Mouse (Mus musculus): ENCODE results near the gene Ccdc38. TPM values are rescaled to one million over a fixed set of nuclear protein-coding genes. Genes with fewer than 3 reads are reported as not detected.

Ccdc38 gene
- total RNA-seq, 4 experiments from 2014 or later = not detected

DNA sequence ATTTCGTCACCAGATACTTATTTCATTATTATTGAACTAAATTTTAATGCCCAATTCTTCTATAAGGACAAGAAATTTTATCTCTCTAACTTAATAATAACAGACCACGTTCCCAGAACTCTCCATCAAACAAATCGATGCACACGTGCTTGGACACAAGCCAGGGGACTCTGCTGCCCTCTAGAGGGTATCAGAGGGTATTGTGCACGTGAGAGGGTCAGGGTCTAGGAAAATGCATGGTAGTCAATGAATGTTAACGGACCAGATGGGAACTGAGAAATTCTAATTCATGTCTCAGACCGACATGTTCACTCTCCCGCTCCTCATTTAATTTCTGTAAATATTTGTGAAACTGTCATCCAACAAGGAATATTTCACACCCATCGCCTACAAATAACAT is 67.6 kb downstream of the Ccdc38 start:
- DNase-seq (ENCODE audit: low spot score in 2 of 2) = no peak

DNA sequence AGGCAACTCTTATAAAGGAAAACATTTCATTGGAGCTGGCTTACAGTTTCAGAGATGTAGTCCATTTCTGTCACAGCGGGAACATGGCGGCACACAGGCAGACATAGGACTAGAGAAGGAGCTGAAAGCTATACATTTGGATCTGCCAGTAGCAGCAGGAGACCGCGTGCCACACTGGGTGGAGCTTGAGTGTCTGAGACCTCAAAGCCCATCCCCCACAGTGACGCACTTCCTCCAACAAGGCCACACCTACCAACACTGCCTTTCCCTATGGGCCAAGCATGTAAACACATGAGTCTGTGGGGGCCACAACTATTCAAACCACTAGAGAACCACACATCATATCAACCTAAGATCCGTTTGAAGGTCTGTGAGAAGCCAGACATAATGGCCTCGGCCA is 68.8 kb downstream of the Ccdc38 start:
- DNase-seq (ENCODE audit: low spot score in 2 of 2) = no peak

DNA sequence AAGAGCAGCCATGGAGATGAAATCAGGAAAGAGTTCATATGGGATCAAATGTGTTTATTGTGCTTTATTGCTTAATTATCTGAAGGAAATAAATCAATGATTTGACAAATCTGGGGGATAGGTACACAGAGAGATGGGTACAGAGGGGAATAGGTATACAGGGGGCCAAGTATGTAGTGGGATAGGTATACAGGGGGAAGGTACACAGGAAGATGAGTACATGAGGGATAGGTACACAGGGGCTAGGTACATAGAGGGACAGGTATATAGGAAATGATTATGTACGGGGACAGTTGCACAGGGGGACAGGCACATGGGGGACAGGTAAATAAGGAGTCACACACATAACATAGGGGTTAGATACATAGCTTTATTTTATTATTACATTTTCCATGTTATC is 70.5 kb downstream of the Ccdc38 start:
- DNase-seq (ENCODE audit: low spot score in 2 of 2) = no peak

DNA sequence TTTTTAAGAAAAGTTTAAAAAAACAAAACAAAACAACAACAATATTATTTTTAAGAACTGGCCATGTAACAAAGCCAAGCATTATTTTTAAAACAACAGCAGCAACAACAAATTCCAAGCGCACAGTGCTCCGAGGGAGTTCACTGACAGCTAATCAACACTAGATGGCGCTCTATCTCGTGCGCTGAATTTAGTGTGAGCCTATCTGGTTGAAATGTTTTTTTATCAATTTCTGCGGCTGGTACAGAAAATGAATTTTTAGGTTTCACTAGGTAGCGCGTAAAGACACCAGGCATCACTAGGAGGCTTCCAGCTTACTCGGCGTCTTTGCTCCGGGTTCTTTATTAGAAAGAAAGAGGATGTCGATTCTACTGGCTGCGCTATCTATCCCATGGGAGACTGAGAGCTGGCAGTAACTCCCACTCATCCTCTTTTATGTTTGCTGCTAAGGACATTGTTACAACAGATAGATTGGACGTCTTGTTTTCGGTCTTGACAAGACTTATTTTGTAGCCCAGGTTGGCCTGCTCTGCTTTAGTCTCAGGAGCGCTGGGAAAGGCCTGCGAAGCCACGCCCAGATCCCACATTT is 71.1 kb downstream of the Ccdc38 start:
- DNase-seq (ENCODE audit: low spot score in 2 of 2) = no peak

DNA sequence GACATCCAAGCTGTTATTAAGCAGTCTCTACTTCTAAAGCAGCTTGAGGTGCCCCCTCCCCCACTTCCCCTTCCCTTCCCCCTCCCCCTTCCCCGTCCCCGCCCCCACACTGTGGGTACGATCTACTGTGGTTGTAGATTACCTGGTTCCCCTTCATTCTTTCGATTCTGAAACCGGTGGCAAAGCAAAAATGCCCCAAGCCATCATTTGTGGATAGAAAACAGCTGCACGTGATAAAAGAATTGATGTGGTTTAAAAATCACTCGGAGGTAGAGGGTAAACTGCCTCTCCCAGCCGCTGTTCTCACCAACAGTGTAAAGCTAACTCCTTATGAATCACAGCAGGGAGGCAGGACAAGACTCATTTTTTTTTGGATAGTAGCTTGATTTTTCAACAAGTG is 74.4 kb downstream of the Ccdc38 start:
- DNase-seq (ENCODE audit: low spot score in 2 of 2) = no peak

DNA sequence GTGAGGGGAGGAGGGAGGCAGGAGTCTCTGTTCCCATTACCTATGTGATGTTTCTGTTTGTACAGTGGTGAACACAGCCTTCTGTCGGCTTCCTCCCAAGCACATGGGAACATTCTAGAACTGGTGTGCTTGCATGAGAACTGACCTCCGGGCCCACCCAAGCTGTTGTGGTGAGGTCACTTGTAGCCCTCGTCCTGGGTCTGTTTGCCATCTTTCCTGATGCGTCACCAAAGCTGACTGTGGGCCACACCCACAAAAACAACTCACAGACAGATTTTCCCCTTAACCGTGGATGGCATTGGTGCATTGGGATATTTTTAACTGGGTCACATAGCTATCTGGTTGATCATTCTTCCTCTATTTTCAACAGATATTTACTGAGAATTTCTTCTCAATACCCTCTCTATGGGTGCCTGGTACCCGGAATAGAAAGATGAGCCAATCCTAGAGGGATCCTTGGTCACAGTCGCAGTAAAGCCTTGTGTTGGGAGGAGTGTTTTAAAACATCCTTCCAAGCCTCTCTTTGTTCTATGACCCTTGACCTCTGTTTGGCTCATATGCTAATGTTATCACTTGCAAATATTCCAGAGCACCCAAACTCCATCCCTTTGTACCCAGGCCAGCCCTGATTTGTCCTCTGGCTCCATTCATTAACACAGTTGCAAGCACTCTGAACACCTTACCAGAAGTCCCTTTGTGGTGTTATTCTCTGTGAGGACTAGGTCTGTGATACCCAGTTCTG is 80.2 kb downstream of the Ccdc38 start:
- DNase-seq (ENCODE audit: low spot score in 2 of 2) = peak in 1 of 2 experiments; percentile 25

DNA sequence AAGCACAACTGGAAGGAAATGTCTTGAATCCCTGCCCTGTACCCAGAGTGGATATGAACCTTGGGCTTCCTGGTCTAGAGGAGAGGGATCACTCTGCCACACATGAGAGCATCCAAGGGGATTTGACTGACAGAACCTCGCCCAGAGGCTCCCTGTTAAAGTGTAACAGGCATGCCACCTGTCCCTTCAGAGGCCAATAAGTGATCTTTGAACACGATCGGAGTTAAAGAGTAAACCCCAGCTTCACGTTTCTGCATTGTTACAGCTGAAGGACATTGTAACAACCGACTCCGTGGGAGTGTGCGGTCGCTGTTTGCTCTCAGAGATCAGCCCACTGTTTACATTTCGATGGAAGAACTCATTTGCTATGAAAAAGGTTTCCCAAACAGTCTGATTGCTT is 83.3 kb downstream of the Ccdc38 start:
- no peak for DNase-seq (ENCODE audit: low spot score in 2 of 2)

DNA sequence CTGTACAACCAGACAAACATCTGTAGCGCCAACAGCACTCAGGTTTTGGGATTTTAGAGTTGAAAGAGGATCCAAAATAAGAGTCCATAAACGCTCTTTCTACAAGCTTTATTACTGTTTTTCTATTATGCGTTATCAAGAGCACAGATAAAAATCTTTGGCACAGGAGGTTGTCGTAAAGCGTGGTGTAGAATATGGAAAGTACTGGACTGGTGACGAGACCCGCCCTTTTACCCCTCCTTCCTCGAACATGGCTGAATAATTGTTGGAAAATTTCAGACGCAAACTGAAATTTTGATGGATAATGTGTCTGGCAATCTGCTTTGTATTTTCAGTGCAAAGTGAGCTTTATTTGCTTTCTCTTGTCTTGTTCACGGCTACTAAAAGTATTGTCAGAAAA is 83.7 kb downstream of the Ccdc38 start:
- DNase-seq (ENCODE audit: low spot score in 2 of 2) = no peak

DNA sequence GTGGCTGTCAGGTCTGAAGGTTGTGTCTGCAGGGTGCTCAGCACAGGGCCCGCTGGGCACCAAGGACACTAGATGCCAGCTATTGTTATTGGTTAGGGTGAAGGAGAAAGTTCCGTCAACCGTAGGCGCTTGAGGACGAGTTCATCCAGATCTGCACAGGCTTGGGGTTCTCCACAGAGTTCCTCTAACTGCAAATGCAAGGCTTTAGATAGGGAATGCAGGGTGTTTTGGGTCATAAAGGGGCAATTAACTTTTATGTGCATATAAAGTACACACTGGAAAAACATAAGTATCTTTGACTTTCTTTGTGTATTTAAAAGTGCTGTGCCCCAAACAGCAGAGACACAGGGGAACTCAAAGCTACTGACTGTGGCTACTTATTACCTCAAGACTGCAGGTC is 89.9 kb downstream of the Ccdc38 start:
- no peak for DNase-seq (ENCODE audit: low spot score in 2 of 2)

DNA sequence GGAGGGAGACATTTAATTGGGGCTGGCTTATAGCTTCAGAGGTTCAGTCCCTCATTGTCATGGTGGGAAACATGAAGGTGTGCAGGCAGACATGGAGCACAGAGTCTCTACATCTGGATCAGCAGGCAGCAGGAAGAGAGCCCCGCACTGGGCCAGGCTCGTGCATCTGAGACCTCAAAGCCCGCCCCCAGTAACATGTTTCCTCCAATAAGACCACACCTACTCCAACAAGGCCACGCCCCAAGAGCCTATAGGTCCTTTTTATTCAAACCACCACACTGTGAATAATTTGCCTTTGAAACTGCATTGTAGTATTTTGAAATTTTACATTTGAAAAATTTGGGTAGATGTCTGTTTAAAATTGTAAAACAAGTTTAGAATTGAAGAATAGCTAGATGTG is 91.7 kb downstream of the Ccdc38 start:
- no peak for DNase-seq (ENCODE audit: low spot score in 2 of 2)

DNA sequence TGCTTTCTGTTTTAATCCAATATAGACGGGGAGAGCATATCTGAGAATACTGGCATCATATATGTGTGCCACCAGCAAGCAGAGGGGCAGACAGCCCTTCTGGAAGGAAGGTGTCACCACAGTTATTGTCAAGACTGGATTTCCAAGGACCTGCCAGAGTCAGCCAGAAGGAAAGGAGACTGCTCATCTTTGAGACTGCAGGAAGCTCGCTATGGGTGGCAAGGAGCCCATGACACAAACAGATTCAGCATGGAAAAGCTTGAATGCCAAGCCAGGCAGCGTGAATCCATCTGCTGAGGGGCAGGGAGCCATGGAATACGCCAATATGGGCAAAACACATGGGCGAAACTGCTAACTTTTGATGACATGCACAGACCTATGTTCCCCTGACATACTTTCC is 93.1 kb downstream of the Ccdc38 start:
- DNase-seq (ENCODE audit: low spot score in 2 of 2) = no peak

Other genes with a start within 250 kb of the Ccdc38 start
- 10 to 100 TPM in 1 of 4 experiments, 1 to 10 TPM in 3; 6.9 to 11.1 (median 8.1) TPM for gene Elk3, start 229.5 kb upstream of the Ccdc38 start, total RNA-seq (2022)
- 10 to 100 TPM; 22.4 to 27.2 (median 26.6) TPM for gene Lta4h, start 87.2 kb upstream of the Ccdc38 start, total RNA-seq (2022)
- under 1 TPM in 2 of 4 experiments, not detected in 2; 0.13 to 0.51 TPM for gene Hal, start 51.9 kb upstream of the Ccdc38 start, total RNA-seq (2022)
- gene Amdhd1, start 599 bp upstream of the Ccdc38 start, total RNA-seq (2022) = not detected
- gene Snrpf, start 49.1 kb downstream of the Ccdc38 start, total RNA-seq (2022) = 10 to 100 TPM in 1 of 4 experiments, 1 to 10 TPM in 3; 6.2 to 10.4 (median 7.7) TPM
- 1 to 10 TPM; 4.6 to 7.7 (median 6.2) TPM for gene Ntn4, start 100.0 kb downstream of the Ccdc38 start, total RNA-seq (2022)